Mouse (Mus musculus) gastrocnemius, postnatal 25 days (tissue): Measurements from ENCODE around the gene Klk5. TPM values are rescaled to one million over a fixed set of nuclear protein-coding genes. Genes with fewer than 3 reads are reported as not detected.
A peak's percentile ranks its signal among the peaks of the same experiment; 100 is the strongest.

Experiments
- DNase-seq: peaks from one replicate; pipeline ENCODE4 v3.0.0; 2022
- total RNA-seq, 2 experiments: library from RNA; stranded (reverse); gene quantifications; 1 replicate in 1 of 2; 2 replicates in 1 of 2; pipeline ENCODE4 v1.2.3; 2021

Gene Klk5
- total RNA-seq, 2 experiments from 2014 or later = not detected

- DNase-seq = no peak
Observed at GRCm38 (mm10) chr7:43876444-43876843, 34.7 kb downstream of the Klk5 start.

- no peak for DNase-seq
Observed at GRCm38 (mm10) chr7:43878281-43878680, 36.5 kb downstream of the Klk5 start.

GRCm38 (mm10) chr7:43880912-43881311 lies 39.1 kb downstream of the Klk5 start, which contains the start of gene Klk4:
Gene Klk4 (plus strand): TSS chr7:43881160.
- no peak for DNase-seq

- peak; percentile 7 for DNase-seq
Observed at GRCm38 (mm10) chr7:43882346-43882745, 40.6 kb downstream of the Klk5 start.

GRCm38 (mm10) chr7:43882811-43883210 lies 41.0 kb downstream of the Klk5 start:
- DNase-seq = peak; percentile 8

- DNase-seq = peak; percentile 21
Observed at GRCm38 (mm10) chr7:43883547-43883946, 41.8 kb downstream of the Klk5 start.

- no peak for DNase-seq
Observed at GRCm38 (mm10) chr7:43891365-43891764, 49.6 kb downstream of the Klk5 start.

- no peak for DNase-seq
Observed at GRCm38 (mm10) chr7:43891788-43892187, 50.0 kb downstream of the Klk5 start.

- DNase-seq = peak; percentile 35
Observed at GRCm38 (mm10) chr7:43894836-43895235, 53.1 kb downstream of the Klk5 start.

Other genes with a start within 250 kb of the Klk5 start
- gene Zfp819, start 234.8 kb upstream of the Klk5 start, total RNA-seq = not detected
- gene Ceacam18, start 207.3 kb upstream of the Klk5 start, total RNA-seq = not detected
- gene Siglece, start 181.8 kb upstream of the Klk5 start, total RNA-seq = under 1 TPM; 0.31 to 0.32 TPM
- gene Ctu1, start 170.0 kb upstream of the Klk5 start, total RNA-seq = 1 to 10 TPM; 2.1 to 2.3 TPM
- gene Klk14, start 151.6 kb upstream of the Klk5 start, total RNA-seq = not detected
- gene Klk13, start 129.4 kb upstream of the Klk5 start, total RNA-seq = not detected
- gene Klk12, start 73.1 kb upstream of the Klk5 start, total RNA-seq = not detected
- not detected for gene Klk11, start 67.4 kb upstream of the Klk5 start, total RNA-seq
- gene Klk10, start 60.9 kb upstream of the Klk5 start, total RNA-seq = 1 to 10 TPM in 1 of 2 experiments, under 1 TPM in 1; 0.79 to 1.2 TPM
- gene Klk9, start 50.1 kb upstream of the Klk5 start, total RNA-seq = not detected
- gene Klk8, start 44.4 kb upstream of the Klk5 start, total RNA-seq = 1 to 10 TPM; 2.1 to 2.9 TPM
- gene Klk7, start 30.7 kb upstream of the Klk5 start, total RNA-seq = not detected
- gene Klk6, start 17.5 kb upstream of the Klk5 start, total RNA-seq = not detected
- gene Klk4, start 39.2 kb downstream of the Klk5 start, total RNA-seq = not detected
- not detected for gene Klk15, start 91.8 kb downstream of the Klk5 start, total RNA-seq
- gene Klk1b8, start 108.7 kb downstream of the Klk5 start, total RNA-seq = not detected
- gene Klk1b1, start 124.8 kb downstream of the Klk5 start, total RNA-seq = not detected
- not detected for gene Klk1b9, start 134.1 kb downstream of the Klk5 start, total RNA-seq
- not detected for gene Klk1b11, start 153.9 kb downstream of the Klk5 start, total RNA-seq
- under 1 TPM; 0.19 to 0.26 TPM for gene Klk1b26, start 170.2 kb downstream of the Klk5 start, total RNA-seq
- not detected for gene Klk1b27, start 210.3 kb downstream of the Klk5 start, total RNA-seq